8 mouse cellular contexts compared by ENCODE assay signal in genomic region chr4:119733184-119733880, GRCm38 (mm10). TPM values are rescaled to one million over a fixed set of nuclear protein-coding genes. Genes with fewer than 3 reads are reported as not detected.
DNase-seq lines count a peak whose midpoint lies in the region; ATAC-seq lines count a peak whose summit lies in the region.

Gene Hivep3 (plus strand): TSS chr4:119733784.

- peaks cover 71% of the 10 kb centered on the region for H3K27me3 ChIP-seq in megakaryocyte, embryonic 14.5 days (replicated peaks)

- ATAC-seq in inflammation-experienced regulatory T-cells, adult 6 months = peak; percentile 97

- peak within 1 kb of the TSS; percentile 96 for H3K4me3 ChIP-seq in megakaryocyte, embryonic 14.5 days (replicated peaks)

- peaks cover 55% of the 10 kb centered on the region for H3K4me1 ChIP-seq in megakaryocyte, embryonic 14.5 days

- no peaks in the 10 kb centered on the region; the same call in 1 of the 2 replicates for H3K9me3 ChIP-seq in megakaryocyte, embryonic 14.5 days

- no peaks in the 10 kb centered on the region for H3K36me3 ChIP-seq in megakaryocyte, embryonic 14.5 days (replicated peaks; ENCODE audit: low read length)

- DNase-seq in adrenal gland, adult 8-10 months = peak; percentile 99
- peak; percentile 98 for DNase-seq in embryo, embryonic 11.5 days (ENCODE audit: low read depth, low spot score)
- peak; percentile 100 for DNase-seq in gastrocnemius, postnatal 25 days
- DNase-seq in left cerebral cortex, adult 9 months (ENCODE audit: low spot score in 2 of 2) = peak; percentile 96 to 99
- DNase-seq in right cerebral cortex, adult 2 months (ENCODE audit: low spot score in 2 of 2) = peak; percentile 99
- DNase-seq in urinary bladder, postnatal 10 days (ENCODE audit: low spot score) = peak; percentile 99

RNA-seq across cellular contexts. Expression of gene Hivep3, which starts in this region (rescaled TPM):
- total RNA-seq in adrenal gland, adult 8-10 months (2022) = 10 to 100 TPM in 3 of 4 experiments, 1 to 10 TPM in 1; 8.1 to 28.5 (median 18.5) TPM
- 1 to 10 TPM; 2.4 TPM for total RNA-seq in gastrocnemius, postnatal 25 days (2021)
- polyA plus RNA-seq in inflammation-experienced regulatory T-cells, adult 6 months (2017; shearing (Covaris generic)) = 10 to 100 TPM in 2 of 3 experiments, 1 to 10 TPM in 1; 9.1 to 39.1 (median 33.5) TPM
- polyA plus RNA-seq in megakaryocyte, embryonic 14.5 days (2012; ENCODE audit: insufficient read depth, low replicate concordance) = 3.8 and 10.4 TPM in 2 replicates

Comparison
In these comparisons a context has a peak if more than half of its experiments do, and no peak if none do; other contexts are left out.
1. Peak in every context shown above with its lines: DNase-seq, ATAC-seq and H3K4me3 ChIP-seq.